Mouse (Mus musculus): Measurements from ENCODE around the gene Il21.

The Il21 gene

GRCm38 (mm10) chr3:37181041-37181440, 51.4 kb downstream of the Il21 start:
- peaks cover 5% of the 10 kb centered on the region for H3K27me3 ChIP-seq (ENCODE audit: insufficient read depth, low read length)
- no peak for TF ChIP-seq CTCF (conservative IDR thresholded peaks at IDR 0.05; ENCODE audit: low read length)
- TF ChIP-seq POU5F1 (IDR thresholded peaks at IDR 0.05; ENCODE audit: borderline replicate concordance, low read length) = no peak
- no peak for TF ChIP-seq NANOG (IDR thresholded peaks at IDR 0.05; ENCODE audit: borderline replicate concordance, low read length)
- no peak overlapping the region for H3K4me3 ChIP-seq (replicated peaks; ENCODE audit: low read length)
- H3K4me1 ChIP-seq (replicated peaks; ENCODE audit: low read depth, low read length) = no peaks in the 10 kb centered on the region
- no peaks in the 10 kb centered on the region for H3K9me3 ChIP-seq (ENCODE audit: low read length)
- no peaks in the 10 kb centered on the region for H3K36me3 ChIP-seq (ENCODE audit: insufficient read depth, low read length)

GRCm38 (mm10) chr3:37180039-37180743, 52.2 kb downstream of the Il21 start:
- TF ChIP-seq POU5F1 (IDR thresholded peaks at IDR 0.05; ENCODE audit: borderline replicate concordance, low read length) = no peak
- TF ChIP-seq CTCF (conservative IDR thresholded peaks at IDR 0.05; ENCODE audit: low read length) = peak; percentile 49
- Histone ChIP-seq H3K27me3 (ENCODE audit: insufficient read depth, low read length) (peaks cover 4% of the 10 kb centered on the region), H3K4me1 (replicated peaks; ENCODE audit: low read depth, low read length) (no peaks in the 10 kb centered on the region), H3K4me3 (replicated peaks; ENCODE audit: low read length) (no peak overlapping the region), H3K36me3 (ENCODE audit: insufficient read depth, low read length) (no peaks in the 10 kb centered on the region), H3K9me3 (ENCODE audit: low read length) (no peaks in the 10 kb centered on the region)

- no peaks in the 10 kb centered on the region for H3K4me1 ChIP-seq (replicated peaks; ENCODE audit: low read depth, low read length)
- no peak for TF ChIP-seq NANOG (IDR thresholded peaks at IDR 0.05; ENCODE audit: borderline replicate concordance, low read length)
- no peak for TF ChIP-seq POU5F1 (IDR thresholded peaks at IDR 0.05; ENCODE audit: borderline replicate concordance, low read length)
- TF ChIP-seq CTCF (conservative IDR thresholded peaks at IDR 0.05; ENCODE audit: low read length) = no peak
- H3K4me3 ChIP-seq (replicated peaks; ENCODE audit: low read length) = no peak overlapping the region
- no peaks in the 10 kb centered on the region for H3K9me3 ChIP-seq (ENCODE audit: low read length)
- no peaks in the 10 kb centered on the region for H3K36me3 ChIP-seq (ENCODE audit: insufficient read depth, low read length)
- H3K27me3 ChIP-seq (ENCODE audit: insufficient read depth, low read length) = peaks cover 2% of the 10 kb centered on the region; the same call in 1 of the 2 replicates
Measured at GRCm38 (mm10) chr3:37179472-37179871, 53.0 kb downstream of the Il21 start.

GRCm38 (mm10) chr3:37174711-37175572, 57.5 kb downstream of the Il21 start:
- no peak overlapping the region for H3K4me3 ChIP-seq (replicated peaks; ENCODE audit: low read length)
- H3K36me3 ChIP-seq (ENCODE audit: insufficient read depth, low read length) = no peaks in the 10 kb centered on the region
- no peaks in the 10 kb centered on the region for H3K4me1 ChIP-seq (replicated peaks; ENCODE audit: low read depth, low read length)
- H3K9me3 ChIP-seq (ENCODE audit: low read length) = peaks cover 5% of the 10 kb centered on the region; the same call in 1 of the 2 replicates
- no peaks in the 10 kb centered on the region for H3K27me3 ChIP-seq (ENCODE audit: insufficient read depth, low read length)
- TF ChIP-seq POU5F1 (IDR thresholded peaks at IDR 0.05; ENCODE audit: borderline replicate concordance, low read length) (no peak), NANOG (IDR thresholded peaks at IDR 0.05; ENCODE audit: borderline replicate concordance, low read length) (no peak), CTCF (conservative IDR thresholded peaks at IDR 0.05; ENCODE audit: low read length) (no peak)

GRCm38 (mm10) chr3:37173285-37173684, 59.2 kb downstream of the Il21 start:
- H3K36me3 ChIP-seq (ENCODE audit: insufficient read depth, low read length) = no peaks in the 10 kb centered on the region
- no peaks in the 10 kb centered on the region for H3K4me1 ChIP-seq (replicated peaks; ENCODE audit: low read depth, low read length)
- no peak for TF ChIP-seq POU5F1 (IDR thresholded peaks at IDR 0.05; ENCODE audit: borderline replicate concordance, low read length)
- no peak for TF ChIP-seq CTCF (conservative IDR thresholded peaks at IDR 0.05; ENCODE audit: low read length)
- no peak for TF ChIP-seq NANOG (IDR thresholded peaks at IDR 0.05; ENCODE audit: borderline replicate concordance, low read length)

More at GRCm38 (mm10) chr3:37173285-37173684, 59.2 kb downstream of the Il21 start:
- Histone ChIP-seq H3K9me3 (ENCODE audit: low read length) (peaks cover 5% of the 10 kb centered on the region; the same call in 1 of the 2 replicates), H3K4me3 (replicated peaks; ENCODE audit: low read length) (no peak overlapping the region), H3K27me3 (ENCODE audit: insufficient read depth, low read length) (no peaks in the 10 kb centered on the region)
